Mouse (Mus musculus) A20 (cell line): ENCODE measurements around the gene Hoxc10.

Experiments used
- DNase-seq: peaks from one replicate; pipeline ENCODE4 v3.0.0-alpha.2; 2011; ENCODE audit warnings: low read depth, low spot score

Hoxc10 gene

DNA sequence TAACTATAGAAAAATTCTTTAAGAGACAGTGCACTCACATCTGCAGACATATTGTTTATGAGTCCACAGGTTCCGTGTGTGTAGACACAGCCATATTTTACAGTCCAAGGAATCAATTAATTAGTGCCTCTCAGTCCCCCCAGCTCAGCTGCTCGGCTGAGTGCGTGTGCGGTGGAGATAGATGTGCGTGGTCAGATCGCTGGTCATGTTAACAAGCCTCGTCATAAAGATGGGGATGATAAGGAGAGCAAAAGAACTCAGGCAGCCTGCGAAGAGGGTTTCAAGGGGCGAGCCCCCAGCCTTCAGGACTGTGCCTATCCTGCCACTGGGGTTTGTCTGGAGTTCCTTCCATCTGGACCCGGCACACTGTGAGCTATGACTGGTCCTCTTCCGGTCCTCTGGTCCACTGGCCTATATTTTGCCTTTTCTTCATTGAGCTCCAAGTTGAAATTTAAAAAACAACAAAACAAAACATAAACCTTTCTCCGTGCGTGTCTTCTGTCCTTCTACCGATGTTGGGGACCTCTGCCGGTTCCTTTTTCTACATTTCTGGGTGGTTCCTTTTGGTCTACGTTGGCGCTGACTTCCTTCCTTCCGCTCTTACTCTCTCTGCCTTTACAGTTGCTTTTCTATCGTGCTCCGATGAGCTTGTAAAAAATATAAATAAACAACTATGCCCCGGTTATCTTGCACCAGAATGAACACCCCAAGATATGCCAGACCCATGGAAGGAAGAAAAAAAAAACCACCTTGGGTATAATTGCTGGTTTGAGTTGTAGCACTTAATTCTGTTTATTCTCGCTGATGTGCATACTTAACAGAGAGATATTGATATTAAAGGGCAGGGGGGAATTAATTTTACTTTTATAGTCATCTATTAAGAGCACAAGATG is 21.2 kb upstream of the Hoxc10 start:
- DNase-seq: no peak

DNA sequence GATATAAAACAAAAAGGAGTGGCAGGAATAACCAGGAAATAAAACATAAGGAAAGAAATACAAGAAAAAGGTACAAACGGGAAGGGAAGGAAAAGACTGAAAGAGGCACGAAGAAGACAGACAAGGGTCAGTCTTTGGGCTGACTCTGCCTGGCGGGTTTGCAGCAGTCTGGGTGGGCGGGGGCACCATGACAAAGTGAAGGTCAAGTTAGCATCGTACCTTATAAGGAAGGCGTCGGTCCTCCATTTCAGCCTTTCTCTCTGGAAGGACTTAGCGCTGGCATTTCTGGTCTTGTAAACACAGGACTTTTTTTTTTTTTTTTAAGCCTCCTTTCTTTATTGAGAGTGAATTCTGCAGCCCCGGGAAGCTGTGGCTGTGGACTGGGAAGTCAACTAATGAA is 19.3 kb upstream of the Hoxc10 start:
- no peak for DNase-seq

DNA sequence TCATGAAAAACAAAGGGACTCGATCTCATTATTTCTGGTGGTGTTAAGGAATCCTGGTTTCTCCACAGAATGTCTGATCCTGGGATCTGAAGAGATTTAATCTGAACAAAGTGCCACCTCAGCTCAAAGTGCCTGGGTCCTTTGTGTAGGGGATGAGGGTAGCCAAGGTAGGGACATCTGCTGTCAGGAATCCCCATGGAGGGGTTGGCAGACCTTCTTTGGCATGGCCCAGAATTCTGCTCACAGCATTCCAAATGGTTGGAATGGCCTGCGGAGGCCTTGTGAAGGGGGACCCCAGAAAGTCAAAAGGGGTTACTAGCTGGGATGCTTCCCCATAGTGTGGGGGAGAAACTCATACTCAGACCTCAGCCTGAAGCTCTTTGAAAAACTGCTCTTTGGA is 17.8 kb upstream of the Hoxc10 start:
- no peak for DNase-seq

DNA sequence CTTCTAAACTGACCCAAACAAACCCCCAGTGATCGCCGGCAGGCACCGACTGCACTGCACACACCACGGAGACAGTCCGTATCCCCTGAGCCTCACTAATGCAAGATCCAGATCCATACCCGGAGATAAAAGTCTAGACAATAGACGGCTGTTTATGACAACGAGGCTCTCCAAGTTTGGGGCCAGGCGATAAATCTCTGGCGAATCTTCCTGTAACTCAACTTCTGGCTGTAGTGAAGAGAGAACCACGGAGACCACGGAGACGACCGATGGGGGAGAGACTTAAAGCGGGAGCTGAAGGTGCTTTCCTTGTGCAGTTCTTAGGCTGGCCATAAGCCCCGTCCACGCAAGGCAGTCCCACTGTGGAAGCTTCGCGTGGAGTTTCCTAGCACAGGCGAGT is 16.9 kb upstream of the Hoxc10 start:
- DNase-seq: no peak

DNA sequence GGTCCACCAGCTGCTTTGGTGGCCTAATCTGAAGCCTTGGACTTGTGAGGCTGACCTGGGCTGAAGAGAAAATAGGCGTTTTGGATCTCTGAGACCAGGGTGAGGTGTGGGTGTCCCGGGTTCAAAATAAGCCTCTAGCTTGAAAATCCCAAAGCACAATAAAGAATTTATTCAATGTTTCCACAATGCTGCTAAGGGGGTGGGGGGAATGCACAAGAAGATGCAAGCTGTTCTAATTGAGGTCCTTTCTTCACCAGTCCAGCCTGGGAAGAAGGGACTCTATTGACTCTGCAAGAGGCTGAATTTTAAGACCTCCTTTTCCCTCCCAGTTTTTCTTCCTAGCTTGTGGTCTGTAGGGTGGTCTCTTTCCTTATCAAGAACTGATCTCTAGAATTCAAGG is 15.7 kb upstream of the Hoxc10 start:
- DNase-seq: no peak

DNA sequence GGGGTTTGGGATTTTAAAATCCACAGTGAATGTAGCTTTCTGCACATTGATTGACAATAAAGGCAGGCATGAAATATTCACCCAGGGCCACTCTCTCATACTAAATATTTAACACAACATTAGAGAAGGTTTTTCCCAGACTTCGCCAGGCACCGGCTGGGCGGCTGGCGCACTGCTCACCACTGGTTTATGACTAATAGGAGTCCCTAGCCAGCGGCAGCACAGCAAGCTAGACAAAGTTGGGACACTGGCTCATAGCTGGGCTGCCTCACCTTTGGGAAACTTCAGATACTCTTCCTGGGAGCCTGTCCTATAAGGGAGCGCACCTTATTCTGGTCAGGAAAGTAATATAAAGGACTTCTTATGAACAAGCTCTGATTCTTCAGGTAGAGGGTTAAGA is 13.0 kb upstream of the Hoxc10 start:
- no peak for DNase-seq

DNA sequence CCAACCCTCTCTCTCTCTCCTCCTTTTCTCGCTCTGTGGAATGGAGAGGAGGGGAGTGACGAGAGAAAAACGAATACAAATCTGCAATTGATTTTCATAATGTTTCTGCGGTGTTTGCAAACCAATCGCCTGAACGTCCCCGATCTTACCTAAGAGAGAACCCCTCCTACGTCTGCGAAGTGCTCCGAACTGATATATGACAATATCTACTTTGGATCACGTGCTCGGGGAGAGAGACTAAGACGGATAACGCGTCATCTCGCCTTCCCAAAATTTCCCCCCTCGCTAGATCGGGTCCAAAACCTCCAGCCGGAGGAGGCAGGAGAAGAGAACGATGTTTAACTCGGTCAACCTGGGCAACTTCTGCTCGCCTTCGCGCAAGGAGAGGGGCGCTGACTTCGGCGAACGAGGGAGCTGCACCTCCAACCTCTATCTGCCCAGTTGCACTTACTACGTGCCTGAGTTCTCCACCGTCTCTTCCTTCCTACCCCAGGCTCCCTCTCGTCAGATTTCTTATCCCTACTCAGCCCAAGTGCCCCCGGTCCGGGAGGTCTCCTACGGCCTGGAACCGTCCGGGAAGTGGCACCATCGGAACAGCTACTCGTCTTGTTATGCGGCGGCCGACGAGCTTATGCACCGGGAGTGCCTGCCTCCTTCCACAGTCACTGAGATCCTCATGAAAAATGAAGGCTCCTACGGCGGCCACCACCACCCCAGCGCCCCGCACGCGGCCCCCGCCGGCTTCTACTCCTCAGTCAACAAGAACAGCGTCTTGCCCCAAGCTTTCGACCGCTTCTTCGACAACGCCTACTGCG is 12.2 kb upstream of the Hoxc10 start, which contains the start of gene Hoxc11:
TSS of gene Hoxc11 (plus strand) at position 236 of the 815 bp plus-strand sequence.
- DNase-seq: no peak

DNA sequence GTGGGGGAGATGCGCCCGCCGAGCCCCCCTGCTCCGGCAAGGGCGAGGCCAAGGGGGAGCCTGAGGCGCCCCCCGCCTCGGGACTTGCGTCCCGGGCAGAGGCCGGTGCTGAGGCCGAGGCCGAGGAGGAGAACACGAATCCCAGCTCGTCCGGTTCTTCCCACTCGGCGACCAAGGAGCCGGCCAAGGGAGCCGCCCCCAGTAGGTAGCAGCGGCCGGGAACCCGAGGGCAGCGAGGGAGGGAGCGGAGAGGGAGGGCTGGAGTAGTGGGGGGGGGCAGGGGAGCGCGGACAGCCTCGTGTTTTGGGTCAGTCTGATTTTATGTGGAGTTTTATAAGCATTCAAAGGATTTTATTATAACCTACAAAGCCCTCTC is 11.6 kb upstream of the Hoxc10 start:
- no peak for DNase-seq

DNA sequence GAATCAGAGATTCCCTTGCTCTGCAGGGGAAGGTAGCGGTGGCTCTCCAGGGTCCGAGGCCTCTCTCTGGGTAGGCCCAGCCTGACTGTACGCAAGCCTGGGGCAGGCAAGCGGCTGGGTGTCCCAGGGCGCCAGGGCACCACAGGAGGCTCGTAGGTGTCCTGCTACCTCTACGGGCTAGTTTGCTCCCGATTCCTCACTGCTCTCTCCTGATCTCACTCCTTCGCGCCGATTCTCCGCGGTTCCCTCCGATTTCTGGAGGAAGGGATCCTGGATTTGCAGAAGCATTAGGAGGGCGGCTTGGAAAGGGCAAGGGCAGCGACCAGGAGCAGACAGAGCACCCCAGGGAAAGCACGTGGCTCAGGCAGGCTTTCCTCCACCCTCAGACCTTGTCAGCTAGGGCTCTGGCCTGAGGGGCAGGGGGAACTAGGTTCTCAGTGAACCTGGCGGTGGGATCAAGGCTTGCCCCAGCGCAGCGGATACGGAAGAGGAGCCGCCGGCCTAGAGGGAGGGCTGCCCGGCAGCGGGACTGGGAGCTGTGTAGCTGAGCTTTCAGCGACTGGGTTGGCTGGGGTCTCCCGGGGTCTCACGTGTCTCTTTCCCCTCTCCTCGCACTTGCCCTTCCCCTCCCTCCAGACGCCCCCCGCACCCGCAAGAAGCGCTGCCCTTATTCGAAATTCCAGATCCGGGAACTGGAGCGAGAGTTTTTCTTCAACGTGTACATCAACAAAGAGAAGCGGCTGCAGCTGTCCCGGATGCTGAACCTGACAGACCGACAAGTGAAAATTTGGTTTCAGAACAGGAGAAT is 10.6 kb upstream of the Hoxc10 start:
- DNase-seq: no peak

DNA sequence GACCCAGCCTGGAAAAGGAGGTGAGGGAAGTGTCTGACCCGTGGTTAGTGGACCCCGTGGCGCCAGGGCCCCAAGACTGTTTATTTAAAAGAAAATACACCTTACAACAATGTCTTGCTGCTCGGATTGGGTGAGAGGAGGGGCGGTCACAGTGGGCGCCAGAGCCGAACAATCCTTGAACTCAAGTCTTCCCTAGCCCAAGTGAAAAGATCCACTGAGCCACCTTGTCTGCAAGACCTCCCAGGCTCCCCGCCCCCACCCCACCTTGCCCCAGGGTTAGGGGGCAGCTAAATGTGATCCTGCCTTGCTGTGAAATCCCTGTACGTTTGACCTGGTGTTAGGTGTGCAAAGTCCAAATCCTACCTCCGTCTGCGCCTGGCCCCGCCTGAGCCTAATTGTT is 9.7 kb upstream of the Hoxc10 start:
- no peak for DNase-seq

DNA sequence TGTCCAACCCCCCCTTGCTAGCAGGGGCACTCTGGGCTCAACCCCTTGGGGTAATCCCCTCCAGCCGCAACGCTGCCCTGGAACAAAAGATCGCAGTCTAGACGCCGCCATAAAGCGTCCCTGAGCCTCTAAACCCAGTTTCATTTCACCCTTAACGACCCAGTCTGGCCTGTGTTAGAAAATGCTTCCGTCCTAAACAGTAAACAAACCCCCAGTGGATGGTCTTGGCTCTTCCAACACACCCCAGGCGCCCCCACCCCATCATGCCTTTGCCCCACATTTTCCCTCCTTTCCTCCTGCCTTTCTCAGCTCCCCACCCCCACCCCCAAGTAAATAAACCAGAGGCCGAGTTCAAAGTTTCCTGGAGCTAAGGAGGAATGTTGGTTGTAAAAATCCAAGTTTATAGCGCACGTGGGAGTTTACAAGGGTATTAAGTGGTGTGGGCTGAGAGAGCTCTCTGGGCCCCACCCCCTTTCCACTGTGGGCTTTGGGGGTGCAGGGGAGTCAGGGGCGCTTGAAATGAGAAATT is 6.9 kb upstream of the Hoxc10 start:
- DNase-seq: no peak

DNA sequence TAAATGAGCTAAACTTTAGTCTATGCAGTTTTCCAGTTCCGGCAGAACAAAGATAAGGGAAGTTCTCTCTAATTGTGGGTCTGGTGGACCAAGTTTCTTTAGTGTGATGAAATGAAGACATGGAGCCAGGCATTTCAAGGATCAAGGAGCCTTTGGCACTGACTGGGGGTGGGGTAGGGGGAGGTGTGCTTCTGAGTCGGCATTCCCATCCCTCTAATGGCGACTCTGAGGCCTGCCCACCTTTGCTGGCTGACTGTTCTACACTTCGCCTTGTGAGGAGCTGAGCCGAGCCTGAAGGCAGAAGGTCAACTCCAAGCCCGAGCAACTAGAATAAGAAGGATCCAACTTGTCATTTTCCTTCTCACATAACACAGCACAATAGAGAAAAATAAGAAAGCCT is 4.9 kb upstream of the Hoxc10 start:
- no peak for DNase-seq

DNA sequence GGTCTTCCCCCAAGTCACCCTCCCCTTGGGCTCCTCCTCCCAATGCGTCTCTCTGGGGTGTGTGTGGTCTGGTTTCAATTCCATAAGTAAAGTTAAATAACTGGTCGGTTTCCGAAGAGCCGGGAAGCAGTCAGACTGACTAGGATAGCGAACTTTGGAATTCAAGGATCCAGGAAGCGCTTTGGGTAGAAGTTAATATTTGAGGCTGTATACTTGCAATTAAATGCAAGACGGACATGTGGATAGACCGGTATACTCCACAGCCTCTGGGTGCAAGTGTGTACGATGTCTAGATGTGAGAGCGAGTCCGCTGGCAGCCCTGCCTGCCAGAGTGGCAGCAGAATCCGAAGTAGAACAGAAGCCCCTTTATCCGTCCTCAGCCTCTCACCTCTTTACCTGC is 4.1 kb upstream of the Hoxc10 start:
- DNase-seq: no peak

DNA sequence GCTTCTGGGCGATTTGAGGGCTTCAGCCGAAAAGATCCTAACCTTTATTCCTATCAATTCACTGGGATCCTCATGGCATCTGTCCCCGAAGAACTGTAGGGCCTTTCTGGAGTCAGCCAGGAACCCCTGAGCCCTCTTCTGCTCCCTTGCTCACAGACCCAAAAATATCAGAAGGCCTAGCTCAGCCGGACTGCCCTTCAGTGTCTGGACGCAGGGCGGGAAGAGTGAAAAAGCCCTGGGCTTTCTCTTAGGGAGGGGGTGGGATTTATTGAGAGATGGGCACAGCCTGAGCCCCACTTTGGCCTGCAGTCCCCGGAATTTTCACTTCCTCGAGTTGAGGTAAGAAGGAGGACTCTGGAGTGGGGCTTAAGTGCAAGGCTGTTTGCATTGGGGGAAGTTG is 3.3 kb upstream of the Hoxc10 start:
- no peak for DNase-seq

DNA sequence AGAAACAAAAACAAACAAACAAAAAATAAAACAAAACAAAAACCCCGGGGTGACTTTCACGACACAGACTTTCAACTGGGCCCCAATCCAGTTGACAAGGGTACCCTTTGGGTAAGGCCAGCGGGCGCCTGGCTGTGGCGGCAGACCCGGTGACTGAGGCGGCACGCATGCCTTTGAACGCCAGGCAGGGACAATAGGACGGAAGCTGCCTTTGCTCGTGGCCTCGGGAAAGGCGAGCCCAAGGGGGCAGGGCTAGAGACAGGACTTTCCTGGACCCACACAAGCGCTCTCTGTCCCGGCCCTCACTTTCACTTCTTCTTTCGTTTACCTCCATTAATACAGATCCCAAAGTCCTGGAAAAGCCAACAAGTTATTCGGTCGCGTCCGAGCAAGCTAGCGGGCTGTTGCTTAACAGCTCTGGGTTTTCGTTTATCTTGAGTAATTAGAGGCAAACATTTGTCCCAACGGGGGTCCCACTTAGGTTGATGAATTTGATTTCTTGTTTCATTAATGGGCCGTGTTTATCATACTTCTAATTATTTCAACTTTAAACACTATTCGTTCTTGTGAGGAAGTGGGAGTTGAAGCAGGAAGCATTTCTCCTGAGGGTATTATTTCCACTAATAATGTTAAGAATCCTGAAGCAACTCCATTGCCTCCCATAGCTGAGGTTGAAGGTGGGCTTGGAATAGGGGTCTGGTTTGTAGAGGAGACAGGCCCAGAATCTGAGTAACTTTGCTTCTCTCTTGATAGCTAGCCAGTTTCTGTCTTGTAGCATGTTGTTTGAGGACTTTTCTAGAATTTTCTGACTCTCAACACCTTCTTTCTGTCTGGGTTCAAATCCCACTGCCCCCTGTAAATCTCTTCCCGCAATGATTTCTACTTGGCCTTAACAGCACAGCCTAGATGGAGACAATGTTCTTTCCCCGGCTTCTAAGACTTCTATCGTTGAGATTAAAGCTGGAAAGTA is 2.6 kb upstream of the Hoxc10 start:
- no peak for DNase-seq

DNA sequence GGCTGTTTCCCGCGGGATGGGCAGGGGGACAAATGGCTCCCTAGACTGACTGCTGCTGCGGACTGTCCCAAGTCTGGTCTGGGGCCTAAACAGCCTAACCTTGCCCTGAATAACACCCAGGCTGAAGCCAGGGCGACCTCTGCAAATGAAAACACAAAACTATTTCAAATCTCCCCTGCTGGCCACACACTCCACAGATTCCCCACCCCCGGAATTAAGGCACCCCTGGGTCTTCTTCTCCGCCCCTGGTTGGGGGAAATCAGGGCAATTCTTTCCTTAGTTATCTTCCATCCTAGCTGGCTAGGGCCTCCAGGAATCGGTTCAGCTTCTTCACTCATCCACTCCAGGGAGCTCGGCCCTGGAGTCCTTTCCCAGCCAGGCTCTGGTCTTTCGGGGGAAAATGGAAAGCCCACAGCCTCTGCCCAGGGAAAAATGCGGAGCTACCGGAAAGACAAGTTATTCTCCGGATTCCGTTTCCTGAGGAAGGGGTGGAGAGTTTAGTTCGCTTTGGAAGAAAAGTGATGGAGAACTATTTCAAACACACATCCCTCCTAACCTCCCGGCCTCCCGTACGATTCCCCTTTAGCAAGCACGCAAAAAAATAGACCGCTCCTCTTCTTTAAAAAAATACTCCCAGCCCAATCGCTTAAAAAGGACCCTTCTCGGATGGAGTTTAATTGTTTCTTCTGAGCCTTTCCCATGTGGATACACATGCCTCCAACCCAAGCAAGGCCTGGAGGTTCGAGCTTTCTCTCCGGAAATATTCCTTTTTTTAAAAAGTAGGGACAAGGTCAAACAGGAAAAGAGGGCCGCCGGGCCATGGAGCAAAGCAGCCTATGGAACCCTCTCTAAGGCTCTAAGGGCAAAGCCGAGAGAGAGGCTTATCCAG is 1.3 kb upstream of the Hoxc10 start:
- DNase-seq: no peak

DNA sequence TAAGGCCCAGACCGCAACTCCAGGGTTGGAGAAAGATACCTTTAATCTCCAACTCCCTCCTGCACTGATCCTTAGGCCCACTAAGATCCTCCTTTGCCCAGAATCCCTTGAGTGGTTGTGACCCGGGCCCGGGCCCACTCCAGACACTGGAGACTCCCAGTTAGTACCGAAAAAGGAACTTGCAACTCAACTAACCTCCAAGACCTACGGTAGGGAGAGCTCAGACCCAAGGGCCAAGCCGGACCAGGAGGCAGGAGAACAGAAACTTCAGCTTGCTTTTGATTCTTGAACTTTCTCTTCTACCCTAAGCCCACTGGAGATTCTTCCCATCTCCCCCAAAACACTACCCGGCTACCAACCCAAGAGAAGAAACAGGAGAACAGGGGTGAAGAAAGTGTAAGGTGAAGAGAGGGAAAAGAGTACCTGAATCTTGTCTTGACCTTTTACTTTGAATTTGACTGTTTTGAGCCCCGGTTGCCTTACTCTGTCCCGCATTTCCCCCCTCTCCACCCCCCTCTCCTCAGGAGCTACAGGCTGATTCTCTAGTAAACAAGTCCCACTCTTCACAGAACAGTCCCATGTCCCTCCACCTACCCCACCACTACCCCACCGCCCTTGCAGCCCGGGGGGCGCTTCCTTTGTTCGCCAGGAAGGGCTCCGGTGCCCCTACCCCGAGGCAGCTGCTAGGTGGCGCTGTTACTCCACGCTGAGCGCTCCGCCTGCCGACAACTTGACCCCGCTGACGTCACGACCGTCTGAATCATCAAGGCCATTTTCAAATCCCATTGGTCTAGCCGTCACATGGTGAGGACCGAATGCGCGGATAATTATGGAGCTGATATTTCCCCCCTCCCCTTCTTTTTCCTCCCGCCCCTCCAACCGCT is 462 bp upstream of the Hoxc10 start:
- peak; percentile 90 for DNase-seq

DNA sequence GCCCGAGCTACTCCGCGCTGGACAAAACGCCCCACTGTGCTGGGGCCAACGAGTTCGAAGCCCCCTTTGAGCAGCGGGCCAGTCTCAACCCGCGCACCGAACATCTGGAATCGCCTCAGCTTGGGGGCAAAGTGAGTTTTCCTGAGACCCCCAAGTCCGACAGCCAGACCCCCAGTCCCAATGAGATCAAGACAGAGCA is 615 bp downstream of the Hoxc10 start, which contains the start of gene Hoxc5:
TSS of gene Hoxc5 (plus strand) at position 132 of the 199 bp plus-strand sequence.
- no peak for DNase-seq
